Mouse (Mus musculus) neural tube, embryonic 14.5 days (tissue): Measurements from ENCODE around the gene Fer. TPM values are rescaled to one million over a fixed set of nuclear protein-coding genes. Genes with fewer than 3 reads are reported as not detected.

Experiments
- ATAC-seq: fragments of 200-750 bp; cut with Nextera tagmentation; 2 replicates; pipeline ENCODE4 v1.8.0; 2017; ENCODE audit warnings: low read depth, mild to moderate bottlenecking, moderate TSS enrichment, moderate library complexity
- H3K27ac ChIP-seq: fragments of 300-500 bp; sonication (generic); 2 replicates; pipeline ENCODE4 v1.5.1; 2014; ENCODE audit warnings: low read depth, mild to moderate bottlenecking, control low read depth, low read length, moderate library complexity, mixed read lengths
- H3K27me3 ChIP-seq: fragments of 300-500 bp; sonication (generic); 2 replicates; pipeline ENCODE4 v1.6.1; 2014; ENCODE audit warnings: low read length; ENCODE audit not compliant: control insufficient read depth, insufficient read depth
- H3K36me3 ChIP-seq: fragments of 300-500 bp; sonication (generic); 2 replicates; pipeline ENCODE4 v1.6.1; 2014; ENCODE audit warnings: low read length, mixed read lengths; ENCODE audit not compliant: control insufficient read depth, insufficient read depth
- H3K4me1 ChIP-seq: fragments of 300-500 bp; sonication (generic); 2 replicates; pipeline ENCODE4 v1.6.1; 2014; ENCODE audit warnings: low read length; ENCODE audit not compliant: control insufficient read depth, insufficient read depth
- H3K4me2 ChIP-seq: fragments of 300-500 bp; sonication (generic); 2 replicates; pipeline ENCODE4 v1.6.1; 2014; ENCODE audit warnings: mild to moderate bottlenecking, low read depth, low read length, control low read depth
- H3K4me3 ChIP-seq: fragments of 300-500 bp; sonication (generic); 2 replicates; pipeline ENCODE4 v1.5.1; 2014; ENCODE audit warnings: low read depth, low read length, control low read depth, mixed read lengths
- H3K9ac ChIP-seq: fragments of 300-500 bp; sonication (generic); replicated peaks from 2 replicates; pipeline ENCODE4 v1.6.1; 2014; ENCODE audit warnings: low read depth, mild to moderate bottlenecking, control low read depth, low read length, mixed read lengths
- H3K9me3 ChIP-seq: fragments of 300-500 bp; sonication (generic); 2 replicates; pipeline ENCODE4 v1.6.1; 2016; ENCODE audit warnings: low read length; ENCODE audit not compliant: control insufficient read depth
- WGBS: fragments of 180-500 bp; shearing (Covaris S2); extraction: QIAGEN DNeasy Blood & Tissue Kit; methylation state at CpG from one replicate; pipeline ENCODE4 v1.1.7; 2014; 5-methylcytosine and 5-hydroxymethylcytosine counted together
- polyA plus RNA-seq: library from polyadenylated mRNA; unstranded; fragments of >200 nt; fragmentation: Nextera tagmentation; extraction: Ambion mirVana; gene quantifications from 2 replicates; pipeline ENCODE4 v1.2.1, GENCODE M21; 2014

The Fer gene
- polyA plus RNA-seq, 1 experiment from 2014 or later, result 41.1 TPM

GRCm38 (mm10) chr17:63890611-63891010 lies 27.7 kb downstream of the Fer start:
- no peak for ATAC-seq
- H3K27ac ChIP-seq, result no peak overlapping the region

DNA sequence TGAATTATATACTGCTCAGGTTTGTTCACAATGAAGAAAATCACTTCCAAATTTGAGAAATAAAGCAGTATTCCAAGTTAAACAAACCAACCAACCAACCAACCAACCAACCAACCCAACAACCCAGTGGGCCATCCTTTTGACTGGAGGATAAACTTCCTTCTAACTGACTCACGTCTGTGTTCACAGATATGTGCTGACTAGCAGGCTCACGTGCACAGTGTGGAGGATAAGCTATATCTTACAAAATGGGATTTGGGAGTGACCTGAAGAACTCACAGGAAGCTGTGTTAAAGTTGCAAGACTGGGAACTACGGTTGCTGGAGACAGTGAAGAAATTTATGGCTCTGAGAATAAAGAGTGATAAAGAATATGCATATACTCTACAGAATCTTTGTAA lies 33.0 kb downstream of the Fer start:
- Histone ChIP-seq H3K27me3 (no peaks in the 10 kb centered on the region), H3K4me2 (no peak overlapping the region), H3K4me1 (no peaks in the 10 kb centered on the region), H3K9me3 (no peaks in the 10 kb centered on the region), H3K9ac (no peak overlapping the region), H3K4me3 (no peak overlapping the region), H3K36me3 (no peaks in the 10 kb centered on the region), H3K27ac (no peak overlapping the region)
- WGBS, result 73% methylated on average over 3 of the region's 3 CpGs
- ATAC-seq, result no peak

More at GRCm38 (mm10) chr17:63890611-63891010, 27.7 kb downstream of the Fer start:
- Histone ChIP-seq H3K36me3 (no peaks in the 10 kb centered on the region), H3K4me3 (no peak overlapping the region), H3K9ac (no peak overlapping the region), H3K9me3 (no peaks in the 10 kb centered on the region), H3K4me2 (no peak overlapping the region), H3K27me3 (no peaks in the 10 kb centered on the region), H3K4me1 (no peaks in the 10 kb centered on the region)

GRCm38 (mm10) chr17:63897050-63897449 lies 34.2 kb downstream of the Fer start:
- Histone ChIP-seq H3K4me2 (no peak overlapping the region), H3K9ac (no peak overlapping the region), H3K36me3 (no peaks in the 10 kb centered on the region), H3K4me3 (no peak overlapping the region), H3K27me3 (no peaks in the 10 kb centered on the region), H3K9me3 (no peaks in the 10 kb centered on the region), H3K4me1 (no peaks in the 10 kb centered on the region), H3K27ac (no peak overlapping the region)
- 88% methylated on average over 7 of the region's 7 CpGs for WGBS
- no peak for ATAC-seq

- Histone ChIP-seq H3K27ac (no peak overlapping the region), H3K36me3 (no peaks in the 10 kb centered on the region), H3K27me3 (no peaks in the 10 kb centered on the region), H3K4me2 (no peak overlapping the region), H3K9ac (no peak overlapping the region), H3K4me1 (no peaks in the 10 kb centered on the region), H3K4me3 (no peak overlapping the region), H3K9me3 (no peaks in the 10 kb centered on the region)
- 95% methylated on average over 4 of the region's 4 CpGs for WGBS
- ATAC-seq, result no peak
Measured at GRCm38 (mm10) chr17:63909297-63909696, 46.4 kb downstream of the Fer start.

DNA sequence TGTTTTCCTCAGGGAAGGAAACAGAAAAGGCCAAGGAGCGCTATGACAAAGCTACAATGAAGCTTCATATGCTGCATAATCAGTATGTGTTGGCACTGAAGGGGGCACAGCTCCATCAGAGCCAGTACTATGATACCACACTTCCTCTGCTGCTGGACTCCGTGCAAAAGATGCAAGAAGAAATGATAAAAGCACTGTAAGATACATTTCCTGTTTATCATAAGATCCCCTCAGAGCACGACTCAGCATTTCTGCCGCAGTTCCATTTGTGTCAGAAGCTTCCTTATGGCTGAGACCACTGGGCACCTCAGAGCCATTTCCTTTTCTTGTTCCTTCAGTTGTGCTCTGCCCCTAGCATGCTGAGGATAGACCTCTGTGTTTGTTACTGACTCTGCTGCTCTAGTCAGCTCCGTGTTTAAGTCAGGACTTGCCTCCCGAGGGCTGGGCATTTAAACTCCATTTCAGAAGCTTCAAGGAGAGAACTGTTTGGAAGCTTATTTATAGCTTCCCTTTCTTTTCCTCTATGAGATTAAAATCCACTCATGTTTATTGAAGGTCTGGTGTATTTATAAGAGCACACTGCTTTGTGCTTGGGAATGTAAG lies 58.8 kb downstream of the Fer start:
- Histone ChIP-seq H3K9me3 (no peaks in the 10 kb centered on the region), H3K36me3 (no peaks in the 10 kb centered on the region), H3K27me3 (no peaks in the 10 kb centered on the region), H3K4me1 (no peaks in the 10 kb centered on the region), H3K4me3 (no peak overlapping the region), H3K27ac (no peak overlapping the region), H3K4me2 (no peak overlapping the region), H3K9ac (no peak overlapping the region)
- 72% methylated on average over 6 of the region's 6 CpGs for WGBS
- no peak for ATAC-seq

DNA sequence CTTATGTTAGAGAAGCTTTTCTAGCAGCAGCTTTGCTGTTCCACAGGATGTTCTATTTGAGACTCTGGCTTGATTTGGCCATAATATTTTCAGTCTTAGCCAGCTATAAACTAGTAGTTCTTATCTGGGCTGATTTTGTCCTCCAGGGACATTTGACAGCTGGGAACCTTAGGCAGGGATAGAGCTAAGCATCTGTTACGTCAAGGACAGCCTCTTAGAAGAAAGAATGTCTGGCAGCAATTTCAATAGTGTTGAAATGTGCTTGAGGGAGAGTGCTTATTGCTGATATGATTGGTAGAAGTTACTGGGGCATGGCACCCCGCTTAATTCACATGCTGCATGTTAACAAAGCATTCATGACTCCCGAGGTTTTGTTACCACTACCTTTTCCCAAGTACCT lies 62.7 kb downstream of the Fer start:
- H3K27ac ChIP-seq, result no peak overlapping the region
- no peaks in the 10 kb centered on the region for H3K4me1 ChIP-seq
- no peak for ATAC-seq
- H3K4me2 ChIP-seq, result no peak overlapping the region
- WGBS, result 61% methylated on average over 3 of the region's 3 CpGs
- H3K4me3 ChIP-seq, result no peak overlapping the region
- H3K9me3 ChIP-seq, result no peaks in the 10 kb centered on the region
- H3K27me3 ChIP-seq, result no peaks in the 10 kb centered on the region
- H3K36me3 ChIP-seq, result no peaks in the 10 kb centered on the region
- no peak overlapping the region for H3K9ac ChIP-seq

DNA sequence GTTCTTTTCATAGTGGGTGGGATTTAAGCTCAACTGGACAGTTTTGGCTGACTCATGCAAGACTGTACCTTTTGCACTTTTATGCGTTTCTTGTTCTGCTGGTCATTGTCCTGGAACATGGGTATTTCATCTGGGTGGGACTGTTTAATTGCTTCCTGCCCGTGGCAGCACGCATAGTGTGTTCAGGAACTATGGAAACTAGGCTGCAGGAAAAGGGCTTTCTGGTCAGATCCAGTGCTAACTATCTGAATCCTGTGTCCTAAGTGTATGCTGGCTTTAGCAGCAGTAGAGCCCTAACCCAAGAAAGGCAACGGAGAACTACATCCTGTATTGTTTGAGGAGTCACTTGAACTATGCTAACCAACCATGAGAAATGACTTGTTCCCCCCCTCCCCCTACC lies 67.8 kb downstream of the Fer start:
- no peaks in the 10 kb centered on the region for H3K4me1 ChIP-seq
- WGBS, result 77% methylated on average over 4 of the region's 4 CpGs
- H3K9me3 ChIP-seq, result peaks cover 3% of the 10 kb centered on the region; the same call in 1 of the 2 replicates
- no peak overlapping the region for H3K4me2 ChIP-seq
- H3K27ac ChIP-seq, result no peak overlapping the region
- no peak overlapping the region for H3K4me3 ChIP-seq
- no peak overlapping the region for H3K9ac ChIP-seq
- ATAC-seq, result no peak
- H3K36me3 ChIP-seq, result no peaks in the 10 kb centered on the region
- no peaks in the 10 kb centered on the region for H3K27me3 ChIP-seq

GRCm38 (mm10) chr17:63931556-63931955 lies 68.7 kb downstream of the Fer start:
- no peak overlapping the region for H3K27ac ChIP-seq
- H3K9ac ChIP-seq, result no peak overlapping the region
- 58% methylated on average over 1 of the region's 1 CpGs for WGBS
- H3K36me3 ChIP-seq, result no peaks in the 10 kb centered on the region
- peaks cover 3% of the 10 kb centered on the region; the same call in 1 of the 2 replicates for H3K9me3 ChIP-seq
- H3K27me3 ChIP-seq, result no peaks in the 10 kb centered on the region
- H3K4me2 ChIP-seq, result no peak overlapping the region
- no peaks in the 10 kb centered on the region for H3K4me1 ChIP-seq
- no peak overlapping the region for H3K4me3 ChIP-seq
- no peak for ATAC-seq

DNA sequence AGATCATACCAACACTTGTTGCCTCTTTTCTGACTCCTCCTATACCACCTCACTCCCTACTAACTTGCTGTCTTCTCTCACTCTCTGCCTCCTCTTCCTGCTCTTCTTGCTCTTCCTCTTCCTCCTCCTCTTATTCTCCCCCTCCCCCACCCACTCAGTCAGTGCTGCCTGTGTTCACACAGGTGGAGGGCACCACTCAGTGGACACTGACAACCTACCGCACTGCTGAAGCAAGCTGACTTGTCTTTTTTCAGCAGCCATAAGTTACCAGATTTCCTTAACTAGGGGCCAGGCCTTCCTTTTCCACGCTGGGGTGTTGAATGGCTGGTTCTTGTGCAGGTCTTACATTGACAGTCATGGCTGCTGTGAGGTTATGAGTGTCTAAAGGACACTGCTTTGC lies 72.5 kb downstream of the Fer start:
- WGBS, result 96% methylated on average over 2 of the region's 2 CpGs
- Histone ChIP-seq H3K27ac (no peak overlapping the region), H3K4me1 (no peaks in the 10 kb centered on the region), H3K36me3 (no peaks in the 10 kb centered on the region), H3K4me2 (no peak overlapping the region), H3K9ac (no peak overlapping the region), H3K9me3 (peaks cover 3% of the 10 kb centered on the region; the same call in 1 of the 2 replicates), H3K4me3 (no peak overlapping the region), H3K27me3 (no peaks in the 10 kb centered on the region)
- no peak for ATAC-seq
